Comparison of ENCODE assay signal across 21 mouse cellular contexts in the genomic region with DNA sequence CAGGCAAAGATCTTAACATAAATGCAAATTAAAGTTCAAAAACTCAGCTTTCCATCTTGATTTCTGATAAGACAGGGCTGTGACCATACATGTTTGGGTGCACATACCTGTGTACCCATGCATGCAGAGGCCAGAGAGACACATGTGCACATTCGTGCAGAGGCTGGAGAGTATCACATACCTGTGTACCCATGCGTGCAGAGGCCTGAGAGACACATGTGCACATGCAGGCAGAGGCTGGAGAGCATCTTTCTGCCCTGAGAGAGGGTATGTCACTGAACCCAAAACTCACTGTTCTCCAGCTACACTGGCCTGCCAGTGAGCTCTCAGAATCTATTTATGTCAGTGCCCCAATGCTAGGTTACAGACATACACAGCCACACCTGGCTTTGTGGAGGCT.
A peak's percentile ranks its signal among the peaks of the same experiment; 100 is the strongest.
DNase-seq lines count a peak whose midpoint lies in the region; ATAC-seq and TF ChIP-seq lines count a peak whose summit lies in the region.
"Had no signal": no experiment of that assay in that cellular context is flagged by ENCODE, and none has a peak within 500 bp of the region (broad histone marks: within the 10 kb centered on the region; RNA-seq: fewer than 3 reads in every experiment).

No protein-coding gene starts in this region.

- H3K9me3 ChIP-seq in kidney, embryonic 14.5 days (ENCODE audit: control insufficient read depth, low read length): no peaks in the 10 kb centered on the region
- H3K9me3 ChIP-seq in CH12.LX (replicated peaks; ENCODE audit: low read length): peaks cover 5% of the 10 kb centered on the region
- H3K9me3 ChIP-seq: embryonic facial prominence, embryonic 15.5 days; forebrain, embryonic 10.5 days; forebrain, embryonic 15.5 days; hindbrain, embryonic 15.5 days had no signal

- no peaks in the 10 kb centered on the region for H3K27me3 ChIP-seq in kidney, embryonic 14.5 days (ENCODE audit: control insufficient read depth, insufficient read depth, low read length)
- H3K27me3 ChIP-seq in CH12.LX (replicated peaks): no peaks in the 10 kb centered on the region
- H3K27me3 ChIP-seq in splenic B cell, adult 2 months (ENCODE audit: control insufficient read depth, insufficient read depth, low read length, poor library complexity, severe bottlenecking): no peaks in the 10 kb centered on the region
- H3K27me3 ChIP-seq: embryonic facial prominence, embryonic 15.5 days; forebrain, embryonic 15.5 days; heart, embryonic 12.5 days; hindbrain, embryonic 15.5 days had no signal

- no peak for DNase-seq in kidney, adult 9 months
- DNase-seq in A20 (ENCODE audit: low read depth, low spot score): peak; percentile 74
- no peak for DNase-seq in CH12.LX (ENCODE audit: extremely low read depth)
- DNase-seq in splenic B cell, adult 2 months (ENCODE audit: low read depth, low spot score): peak; percentile 22
- DNase-seq in frontal cortex, postnatal 25 days (ENCODE audit: low spot score in 2 of 2): no peak
- DNase-seq: adrenal gland, postnatal 10 days; B cell, adult 2 months; cerebellum, adult 11 months; cerebellum, adult 8-10 months; cerebellum, postnatal 14 days; gastrocnemius, postnatal 14 days; heart, postnatal 36 days had no signal

- peaks cover 13% of the 10 kb centered on the region; the same call in 1 of the 2 replicates for H3K4me1 ChIP-seq in kidney, embryonic 14.5 days (ENCODE audit: control insufficient read depth, insufficient read depth, low read length)
- peaks cover 0 to 29% of the 10 kb centered on the region in 2 experiments; a peak in 2 of 4 replicates for H3K4me1 ChIP-seq in CH12.LX (ENCODE audit: control insufficient read depth in 1 of 2, insufficient read depth in 2 of 2)
- H3K4me1 ChIP-seq: hindbrain, embryonic 15.5 days had no signal

- H3K4me2 ChIP-seq in kidney, embryonic 14.5 days (replicated peaks; ENCODE audit: low read depth, low read length): no peak overlapping the region
- no peak overlapping the region for H3K4me2 ChIP-seq in CH12.LX (ENCODE audit: insufficient read depth, low read depth, poor library complexity, severe bottlenecking)
- H3K4me2 ChIP-seq: embryonic facial prominence, embryonic 15.5 days; forebrain, embryonic 15.5 days; hindbrain, embryonic 15.5 days had no signal

- no peak overlapping the region for H3K9ac ChIP-seq in kidney, embryonic 14.5 days (ENCODE audit: low read depth, low read length)
- no peak overlapping the region for H3K9ac ChIP-seq in CH12.LX (ENCODE audit: insufficient read depth, low read depth)
- H3K9ac ChIP-seq: embryonic facial prominence, embryonic 15.5 days; forebrain, embryonic 15.5 days; heart, embryonic 12.5 days; hindbrain, embryonic 15.5 days had no signal

- no peak for TF ChIP-seq CTCF in CH12.LX (conservative IDR thresholded peaks at IDR 0.05 in 1 of 2, IDR thresholded peaks at IDR 0.05 in 1 of 2; ENCODE audit: low read depth in 2 of 2, low read length in 2 of 2)

- dilution Hi-C loops in CH12.LX (cut with MboI; ENCODE audit: extremely low pct_ligation_motif_present, extremely low pct_unique_long_range_greater_than_20kb, low sequenced_read_pairs): no loop called here

- H3K4me3 ChIP-seq in kidney, embryonic 14.5 days (ENCODE audit: low read length): no peak overlapping the region
- H3K4me3 ChIP-seq in CH12.LX (replicated peaks in 1 of 3; ENCODE audit: low read depth in 2 of 3, low read length in 2 of 3, poor library complexity in 1 of 3): no peak overlapping the region
- H3K4me3 ChIP-seq: embryonic facial prominence, embryonic 15.5 days; erythroblast, embryonic 14.5 days; forebrain, embryonic 10.5 days; forebrain, embryonic 15.5 days; heart, embryonic 12.5 days; hindbrain, embryonic 15.5 days had no signal

- in situ Hi-C loops in CH12.LX (cut with MboI; ENCODE audit: low pct_ligation_motif_present, low pct_unique_long_range_greater_than_20kb, low sequenced_read_pairs): no loop called here

- WGBS in kidney, embryonic 14.5 days: 61% methylated on average over 2 of the region's 2 CpGs

- no peak for TF ChIP-seq EP300 in CH12.LX (IDR thresholded peaks at IDR 0.05; ENCODE audit: low read length)

- peak; percentile 52; the same call in 1 of the 2 replicates for ATAC-seq in kidney, embryonic 14.5 days (ENCODE audit: low FRiP score, low TSS enrichment)
- ATAC-seq: CD4-positive, CD25-positive, alpha-beta regulatory T cell, adult 4 months; forebrain, embryonic 15.5 days; inflammation-experienced regulatory T-cells, adult 6 months had no signal

- H3K36me3 ChIP-seq in kidney, embryonic 14.5 days (ENCODE audit: control insufficient read depth, insufficient read depth, low read length): no peaks in the 10 kb centered on the region
- H3K36me3 ChIP-seq in CH12.LX (replicated peaks in 1 of 2; ENCODE audit: control insufficient read depth in 1 of 2, insufficient read depth in 1 of 2, low read length in 1 of 2): no peaks in the 10 kb centered on the region
- no peaks in the 10 kb centered on the region for H3K36me3 ChIP-seq in splenic B cell, adult 2 months (ENCODE audit: control insufficient read depth, insufficient read depth, low read length, poor library complexity, severe bottlenecking)
- H3K36me3 ChIP-seq: embryonic facial prominence, embryonic 15.5 days; forebrain, embryonic 10.5 days; forebrain, embryonic 15.5 days; heart, embryonic 12.5 days; hindbrain, embryonic 15.5 days had no signal

- TF ChIP-seq RAD21 in CH12.LX (IDR thresholded peaks at IDR 0.05; ENCODE audit: low read depth, low read length): no peak

- no peak for TF ChIP-seq POLR2A in CH12.LX (IDR thresholded peaks at IDR 0.05; ENCODE audit: low read depth, low read length)

- H3K79me2 ChIP-seq in CH12.LX (replicated peaks; ENCODE audit: control insufficient read depth, extremely low read depth, insufficient read depth, poor library complexity, severe bottlenecking): no peaks in the 10 kb centered on the region

- no peak overlapping the region for H3K27ac ChIP-seq in kidney, embryonic 14.5 days (ENCODE audit: low read depth, low read length)
- H3K27ac ChIP-seq in CH12.LX (ENCODE audit: insufficient read depth, low read depth): no peak overlapping the region
- H3K27ac ChIP-seq: embryonic facial prominence, embryonic 15.5 days; forebrain, embryonic 10.5 days; forebrain, embryonic 15.5 days; hindbrain, embryonic 15.5 days had no signal

TF ChIP-seq in CH12.LX, 34 proteins besides CTCF, POLR2A, EP300 and RAD21:
- TF ChIP-seq TCF12 (IDR thresholded peaks at IDR 0.05; ENCODE audit: low read depth, low read length) (no peak), BHLHE40 (IDR thresholded peaks at IDR 0.05; ENCODE audit: low read depth, low read length) (0 out of 2 replicates have a peak, but pooled peaks have one; percentile 32)

Comparison
In these comparisons a context has a peak if more than half of its experiments do, and no peak if none do; other contexts are left out.
1. DNase-seq: peak in A20 (single experiment) and splenic B cell, adult 2 months (single experiment); none in kidney, adult 9 months (single experiment), CH12.LX (single experiment) and frontal cortex, postnatal 25 days (0 of 2).